Mouse (Mus musculus): Measurements from ENCODE around the gene Aqp6. TPM values are rescaled to one million over a fixed set of nuclear protein-coding genes. Genes with fewer than 3 reads are reported as not detected.
A peak's percentile ranks its signal among the peaks of the same experiment; 100 is the strongest.

Gene Aqp6
- total RNA-seq, 2 experiments from 2014 or later, result not detected

DNA sequence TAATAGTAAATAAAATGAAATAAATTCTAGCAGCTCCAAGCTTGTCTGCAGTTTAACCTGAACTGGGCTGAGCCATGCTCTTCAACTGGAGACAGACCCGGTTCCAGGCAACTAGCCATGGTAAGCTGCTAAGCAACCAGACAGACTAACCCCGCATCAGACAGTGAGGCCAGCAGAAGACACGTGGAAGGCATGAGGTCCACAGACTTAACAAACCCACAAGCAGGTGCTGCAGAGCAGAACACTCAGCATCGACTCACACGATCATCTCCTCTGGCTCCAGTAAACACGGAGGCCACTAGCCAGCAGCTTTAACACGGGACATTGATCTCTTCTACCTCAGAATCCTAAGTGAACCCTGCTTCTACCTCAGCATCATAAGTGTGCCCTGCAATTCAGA, 43.6 kb downstream of the Aqp6 start:
- DNase-seq, result no peak

DNA sequence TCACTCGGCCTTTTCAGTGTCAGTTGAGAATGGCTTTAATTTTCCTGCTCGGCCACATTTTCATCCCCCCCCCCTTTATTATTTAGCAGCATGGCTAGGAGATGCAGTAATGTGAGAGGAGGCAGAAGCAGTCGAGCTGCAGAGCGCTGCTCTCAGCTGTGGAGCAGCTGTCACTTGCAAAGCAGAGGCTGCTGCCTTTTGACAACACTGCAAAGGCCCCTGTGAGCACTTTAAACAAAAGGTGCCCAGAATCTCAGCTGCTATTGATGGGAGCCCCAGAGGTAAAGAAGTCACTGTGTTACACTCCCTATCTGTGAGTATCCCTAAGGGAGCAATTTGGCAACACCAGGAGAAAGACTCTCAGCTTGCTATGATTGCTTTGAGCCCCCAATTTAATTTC, 47.1 kb downstream of the Aqp6 start:
- DNase-seq, result no peak

DNA sequence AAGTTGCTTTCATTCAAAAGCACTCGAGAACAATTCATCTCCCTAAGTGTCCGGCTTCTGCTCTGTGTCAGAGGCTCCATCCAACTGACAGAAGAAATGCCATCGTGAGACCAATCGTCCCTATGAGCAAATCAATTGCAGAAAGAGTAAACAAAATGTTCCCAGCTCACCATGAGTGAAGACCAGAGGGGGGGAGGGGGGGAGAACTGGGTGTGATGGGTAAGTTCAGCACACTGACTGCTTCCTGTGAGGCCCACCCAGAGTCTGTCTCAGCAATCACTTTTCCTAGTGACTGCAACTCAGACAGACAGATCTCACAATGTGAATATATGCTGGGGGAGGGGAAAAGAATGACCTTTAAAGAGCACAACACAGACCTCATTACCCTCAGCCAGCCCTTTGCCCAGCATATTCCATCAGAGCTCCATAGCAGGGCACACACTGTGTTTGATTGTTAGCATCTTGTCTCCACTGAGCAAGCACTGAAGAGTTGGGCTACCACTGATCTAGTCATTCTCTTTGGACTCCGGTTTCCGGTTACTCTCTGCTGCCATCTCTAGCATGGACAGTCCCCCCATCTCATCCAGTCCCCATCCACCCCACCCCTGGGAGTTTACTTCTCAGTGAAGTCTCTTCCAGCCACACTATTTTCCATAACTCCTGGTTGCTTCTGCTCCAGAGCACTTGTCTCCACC, 48.0 kb downstream of the Aqp6 start:
- no peak for DNase-seq

DNA sequence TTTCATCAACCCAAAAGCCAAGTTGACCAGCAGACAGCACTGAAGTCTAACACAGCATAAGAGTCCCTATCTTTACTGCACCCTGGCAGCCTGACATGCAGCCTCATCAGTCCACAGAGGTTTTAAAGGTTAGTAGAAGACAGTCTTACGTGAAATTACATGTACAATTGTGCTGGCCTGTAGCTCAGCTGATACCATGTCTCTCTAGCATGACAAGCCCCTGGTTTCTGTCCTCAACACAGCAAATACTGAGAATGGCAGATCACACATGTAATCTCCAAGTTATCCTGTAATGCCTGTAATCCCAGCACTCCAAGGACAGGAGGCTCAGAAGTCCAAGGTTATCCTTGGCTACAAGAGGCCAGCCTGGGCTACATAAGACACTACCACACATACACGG, 49.1 kb downstream of the Aqp6 start:
- DNase-seq, result no peak

DNA sequence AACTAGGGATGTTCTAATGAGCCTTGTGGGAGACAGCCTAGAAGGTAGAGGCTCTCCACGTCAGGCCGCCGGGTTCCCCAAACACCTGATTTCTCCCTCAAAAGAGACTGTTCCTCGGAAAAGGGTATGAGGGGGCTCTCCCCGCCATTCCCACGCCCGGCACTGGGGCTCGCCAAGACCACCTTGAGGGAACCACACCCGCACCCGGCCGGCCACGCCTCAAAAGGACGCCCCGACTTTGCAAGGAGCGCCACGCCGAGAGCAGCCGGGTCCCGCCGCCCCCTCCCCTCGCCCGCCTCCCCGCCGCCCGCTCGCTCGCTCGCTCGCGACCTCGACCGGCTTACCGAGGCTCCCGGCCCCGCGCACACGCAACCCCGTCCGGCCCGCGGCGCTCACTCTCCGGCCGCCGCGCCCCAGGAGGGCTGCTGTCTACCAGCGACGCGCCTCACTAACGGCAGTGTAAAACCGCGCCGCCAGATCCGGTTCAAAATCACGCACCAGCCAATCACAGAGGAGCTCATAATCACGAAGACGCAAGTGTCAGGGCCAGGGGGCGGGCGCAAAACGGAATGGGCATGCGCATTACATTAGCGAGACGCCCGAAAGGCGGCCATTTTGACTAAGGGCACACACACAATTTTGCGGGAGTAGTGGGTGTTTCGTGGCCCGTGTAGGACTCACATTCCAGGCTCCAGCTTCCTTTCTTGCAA, 50.1 kb downstream of the Aqp6 start, which contains the start of gene Racgap1:
Gene Racgap1, minus strand, starts transcription at position 494 of the 710 bp plus-strand sequence.
- peak; percentile 97 for DNase-seq

DNA sequence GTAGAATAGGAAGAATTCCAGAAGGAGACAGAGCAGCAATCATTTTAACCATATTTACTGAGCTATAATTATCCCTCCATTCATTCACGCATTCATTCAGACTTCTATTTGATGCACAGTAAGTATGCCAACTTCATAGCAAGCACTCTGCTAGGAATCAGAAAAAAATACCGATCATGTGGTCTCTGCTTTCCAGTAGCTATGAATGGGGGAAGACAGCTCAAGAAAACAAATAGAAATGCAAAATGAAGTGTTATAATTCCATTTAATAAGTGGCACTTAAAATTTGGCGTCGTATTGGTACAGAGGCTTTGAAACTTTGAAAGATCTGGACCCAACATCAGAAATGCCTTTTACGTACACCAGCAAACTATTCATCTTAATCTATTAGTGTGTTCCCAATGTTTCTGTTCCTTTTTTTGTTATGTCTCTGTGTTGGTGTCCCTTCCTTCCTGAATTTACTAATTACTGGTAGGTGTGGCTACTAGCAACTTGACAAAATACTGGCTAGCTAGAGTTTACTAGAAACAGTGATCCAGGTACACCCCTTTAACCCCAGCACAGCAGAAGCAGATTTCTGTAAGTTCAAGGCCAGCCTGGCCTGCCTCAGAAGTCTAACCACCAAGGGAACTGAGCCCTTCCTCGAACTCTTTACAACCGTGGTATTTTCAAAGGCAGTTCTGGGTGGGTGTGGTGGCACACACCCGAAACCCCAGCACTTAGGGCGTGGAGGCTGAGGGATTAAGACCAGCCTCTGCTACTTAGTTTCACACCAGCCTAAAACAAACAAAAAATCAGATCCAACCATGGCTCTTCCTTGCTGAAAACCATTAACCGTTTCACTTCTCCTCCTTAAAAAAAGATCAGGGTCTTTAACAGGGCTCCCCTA, 51.0 kb downstream of the Aqp6 start:
- DNase-seq, result no peak

DNA sequence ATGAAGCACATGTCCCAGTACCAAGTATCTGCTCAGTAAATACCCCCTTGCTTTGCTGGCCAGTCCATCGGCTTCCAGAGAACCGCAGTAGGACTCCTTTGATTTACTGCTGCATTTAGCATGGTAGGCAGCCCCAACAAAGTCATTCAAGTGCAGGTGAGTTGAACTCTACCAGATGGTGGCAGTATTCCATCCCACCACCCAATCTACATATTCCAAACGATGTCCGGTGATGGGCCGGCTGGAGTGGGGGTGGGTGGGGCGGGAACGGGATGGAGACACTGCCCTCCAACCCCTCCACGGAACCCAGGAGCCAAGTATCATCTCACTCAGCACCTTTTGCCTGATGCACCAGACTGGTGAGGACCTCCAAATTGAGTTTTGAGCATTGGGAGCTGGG, 52.1 kb downstream of the Aqp6 start:
- DNase-seq, result no peak

DNA sequence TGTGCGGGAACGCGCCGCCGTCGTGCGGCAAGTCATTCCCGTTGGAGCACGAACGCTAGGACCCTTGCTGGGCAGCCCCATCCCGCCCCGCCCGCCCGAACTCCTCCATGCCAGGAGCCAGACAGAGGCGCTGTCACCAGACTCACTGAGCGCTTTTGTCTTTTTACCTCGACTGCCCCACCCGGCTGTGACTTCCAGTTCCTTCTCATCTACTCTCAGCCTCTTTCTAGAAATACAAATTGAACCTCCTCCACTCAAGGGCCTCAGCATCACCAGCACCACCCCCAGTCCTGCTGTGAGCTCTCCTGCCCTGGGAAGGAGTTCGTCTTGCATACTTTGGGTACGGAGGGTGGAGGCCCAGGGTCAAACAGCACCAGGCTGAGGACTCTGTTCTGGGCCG, 52.7 kb downstream of the Aqp6 start:
- no peak for DNase-seq

Other genes with a start within 250 kb of the Aqp6 start
- 10 to 100 TPM; 27.6 to 31.7 TPM for gene Fmnl3, start 230.9 kb upstream of the Aqp6 start, total RNA-seq (2021)
- 100 to 1,000 TPM; 581 to 642 TPM for gene Tmbim6, start 208.5 kb upstream of the Aqp6 start, total RNA-seq (2021)
- 10 to 100 TPM; 19.8 to 34.0 TPM for gene Nckap5l, start 143.7 kb upstream of the Aqp6 start, total RNA-seq (2021)
- 1 to 10 TPM; 6.0 to 6.5 TPM for gene Bcdin3d, start 126.7 kb upstream of the Aqp6 start, total RNA-seq (2021)
- gene Faim2, start 73.2 kb upstream of the Aqp6 start, total RNA-seq (2021), result 10 to 100 TPM; 10.5 to 13.7 TPM
- 1 to 10 TPM in 1 of 2 experiments, under 1 TPM in 1; 0.33 to 1.4 TPM for gene Aqp2, start 22.3 kb upstream of the Aqp6 start, total RNA-seq (2021)
- gene Aqp5, start 10.6 kb upstream of the Aqp6 start, total RNA-seq (2021), result 1 to 10 TPM in 1 of 2 experiments, under 1 TPM in 1; 0.61 to 1.6 TPM
- gene Racgap1, start 50.3 kb downstream of the Aqp6 start, total RNA-seq (2021), result 10 to 100 TPM; 32.1 TPM
- 1 to 10 TPM in 1 of 2 experiments, under 1 TPM in 1; 0.75 to 1.5 TPM for gene Asic1, start 69.0 kb downstream of the Aqp6 start, total RNA-seq (2021)
- gene Smarcd1, start 100.7 kb downstream of the Aqp6 start, total RNA-seq (2021), result 10 to 100 TPM; 47.1 to 49.6 TPM
- 10 to 100 TPM; 10.9 to 24.6 TPM for gene Gm17349, start 104.1 kb downstream of the Aqp6 start, total RNA-seq (2021)
- gene Gpd1, start 116.1 kb downstream of the Aqp6 start, total RNA-seq (2021), result 1,000 to 10,000 TPM; 1,543 to 1,818 TPM
- 100 to 1,000 TPM; 178 to 185 TPM for gene Cox14, start 124.2 kb downstream of the Aqp6 start, total RNA-seq (2021)
- gene Cers5, start 171.5 kb downstream of the Aqp6 start, total RNA-seq (2021), result 10 to 100 TPM; 35.9 to 41.6 TPM